8 mouse cellular contexts compared by ENCODE assay signal in the genomic region with DNA sequence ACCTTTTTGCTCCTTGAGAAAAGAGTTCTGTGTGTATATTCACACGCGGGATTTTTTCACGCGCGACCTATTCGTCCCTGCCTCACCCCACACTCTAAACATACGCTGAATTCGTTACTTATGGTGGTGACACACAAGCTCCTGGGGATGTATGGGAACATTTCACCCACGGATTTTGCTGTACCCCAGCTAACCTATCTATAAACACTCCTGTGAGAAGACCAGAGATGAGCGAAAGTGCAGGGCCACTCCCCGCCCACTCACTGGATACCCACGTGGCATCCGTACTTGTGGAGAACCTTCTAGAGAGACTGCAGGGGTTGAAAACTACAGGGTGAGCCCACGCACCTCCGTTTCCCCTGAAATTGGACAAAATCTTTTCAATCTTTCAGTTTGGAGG. TPM values are rescaled to one million over a fixed set of nuclear protein-coding genes. Genes with fewer than 3 reads are reported as not detected.
DNase-seq lines count a peak whose midpoint lies in the region; ATAC-seq lines count a peak whose summit lies in the region.

No protein-coding gene starts in this region.

- H3K36me3 ChIP-seq in hindbrain, embryonic 11.5 days (ENCODE audit: control insufficient read depth, insufficient read depth, low read length): no peaks in the 10 kb centered on the region
- H3K36me3 ChIP-seq in liver, embryonic 12.5 days: no peaks in the 10 kb centered on the region
- no peaks in the 10 kb centered on the region for H3K36me3 ChIP-seq in neural tube, embryonic 14.5 days (ENCODE audit: control insufficient read depth, insufficient read depth, low read length)

- 1% methylated on average over 15 of the region's 15 CpGs for WGBS in hindbrain, embryonic 11.5 days
- under 1% methylated on average over 15 of the region's 15 CpGs for WGBS in liver, embryonic 12.5 days (ENCODE audit: insufficient replicate concordance)
- WGBS in neural tube, embryonic 14.5 days: under 1% methylated on average over 15 of the region's 15 CpGs

- H3K27me3 ChIP-seq in hindbrain, embryonic 11.5 days (ENCODE audit: control insufficient read depth, insufficient read depth, low read length): peaks cover 41% of the 10 kb centered on the region
- peaks cover 90% of the 10 kb centered on the region for H3K27me3 ChIP-seq in liver, embryonic 12.5 days (replicated peaks)
- H3K27me3 ChIP-seq in neural tube, embryonic 14.5 days (ENCODE audit: control insufficient read depth, insufficient read depth, low read length): peaks cover 28% of the 10 kb centered on the region

- H3K4me2 ChIP-seq in hindbrain, embryonic 11.5 days (replicated peaks; ENCODE audit: low read depth, low read length): peak overlapping the region; percentile 90
- peak overlapping the region; percentile 85 for H3K4me2 ChIP-seq in liver, embryonic 12.5 days
- peak overlapping the region; percentile 70 for H3K4me2 ChIP-seq in neural tube, embryonic 14.5 days (ENCODE audit: low read depth, low read length)

- no peak for ATAC-seq in hindbrain, embryonic 11.5 days (ENCODE audit: low FRiP score)
- ATAC-seq in liver, embryonic 12.5 days: no peak
- ATAC-seq in neural tube, embryonic 14.5 days (ENCODE audit: low read depth): no peak
- ATAC-seq in cerebellum, adult (ENCODE audit: insufficient number of reproducible peaks, low FRiP score, low TSS enrichment): no peak

- peak overlapping the region; percentile 28 for H3K4me3 ChIP-seq in hindbrain, embryonic 11.5 days (ENCODE audit: low read depth, low read length)
- H3K4me3 ChIP-seq in liver, embryonic 12.5 days: peak overlapping the region; percentile 67
- peak overlapping the region; percentile 25 for H3K4me3 ChIP-seq in neural tube, embryonic 14.5 days (ENCODE audit: low read depth, low read length)

- H3K27ac ChIP-seq in hindbrain, embryonic 11.5 days (ENCODE audit: low read depth, low read length): no peak overlapping the region
- H3K27ac ChIP-seq in liver, embryonic 12.5 days: no peak overlapping the region
- H3K27ac ChIP-seq in neural tube, embryonic 14.5 days (ENCODE audit: low read depth, low read length): no peak overlapping the region

- peaks cover 13% of the 10 kb centered on the region for H3K4me1 ChIP-seq in hindbrain, embryonic 11.5 days (replicated peaks; ENCODE audit: control insufficient read depth, insufficient read depth, low read length)
- peaks cover 48% of the 10 kb centered on the region for H3K4me1 ChIP-seq in liver, embryonic 12.5 days
- peaks cover 26% of the 10 kb centered on the region for H3K4me1 ChIP-seq in neural tube, embryonic 14.5 days (ENCODE audit: control insufficient read depth, insufficient read depth, low read length)

- DNase-seq in embryo, embryonic 10 days (ENCODE audit: low spot score): peak; percentile 48
- DNase-seq in embryo, embryonic 9.5 days (ENCODE audit: extremely low spot score): no peak
- peak; percentile 49 for DNase-seq in embryo, embryonic 11 days
- peak; percentile 59 for DNase-seq in hindbrain, embryonic 11.5 days (ENCODE audit: low spot score)
- no peak for DNase-seq in cerebellum, postnatal 25 days

- no peak overlapping the region for H3K9ac ChIP-seq in hindbrain, embryonic 11.5 days (ENCODE audit: low read depth, low read length)
- peak overlapping the region; percentile 35; the same call in 1 of the 2 replicates for H3K9ac ChIP-seq in liver, embryonic 12.5 days
- no peak overlapping the region for H3K9ac ChIP-seq in neural tube, embryonic 14.5 days (replicated peaks; ENCODE audit: low read depth, low read length)

- H3K9me3 ChIP-seq in hindbrain, embryonic 11.5 days (ENCODE audit: control insufficient read depth, low read length): no peaks in the 10 kb centered on the region
- H3K9me3 ChIP-seq in liver, embryonic 12.5 days (replicated peaks): no peaks in the 10 kb centered on the region
- H3K9me3 ChIP-seq in neural tube, embryonic 14.5 days (ENCODE audit: control insufficient read depth, low read length): no peaks in the 10 kb centered on the region

RNA-seq across cellular contexts. Expression of a gene that starts 3.5 kb away (rescaled TPM):
- 1,153 and 1,300 TPM in 2 replicates for polyA plus RNA-seq in hindbrain, embryonic 11.5 days (2014; fragmentation: Nextera tagmentation; extraction: Ambion mirVana)
- polyA plus RNA-seq in liver, embryonic 12.5 days (2016; fragmentation: Nextera tagmentation; extraction: Ambion mirVana): 136 and 148 TPM in 2 replicates
- polyA plus RNA-seq in neural tube, embryonic 14.5 days (2014; fragmentation: Nextera tagmentation; extraction: Ambion mirVana): 78.2 and 110 TPM in 2 replicates

RNA-seq across cellular contexts. Expression of a gene that starts 46.1 kb away (rescaled TPM):
- polyA plus RNA-seq in hindbrain, embryonic 11.5 days (2014; fragmentation: Nextera tagmentation; extraction: Ambion mirVana): 5.8 and 6.4 TPM in 2 replicates
- polyA plus RNA-seq in liver, embryonic 12.5 days (2016; fragmentation: Nextera tagmentation; extraction: Ambion mirVana): 1.5 and 2.0 TPM in 2 replicates
- 4.2 and 6.7 TPM in 2 replicates for polyA plus RNA-seq in neural tube, embryonic 14.5 days (2014; fragmentation: Nextera tagmentation; extraction: Ambion mirVana)

Comparison
In these comparisons a context has a peak if more than half of its experiments do, and no peak if none do; other contexts are left out.
1. DNase-seq: peak in embryo, embryonic 10 days (single experiment), embryo, embryonic 11 days (single experiment) and hindbrain, embryonic 11.5 days (single experiment); none in embryo, embryonic 9.5 days (single experiment) and cerebellum, postnatal 25 days (0 of 2).
2. Peak in every context shown above with its lines, with median percentiles within 50 percentile points of each other: H3K4me2 ChIP-seq and H3K4me3 ChIP-seq.